In genomic region chr14:87552211-87552610, GRCm38 (mm10) we compare ENCODE assay signal across 22 mouse cellular contexts.
DNase-seq lines count a peak whose midpoint lies in the region; ATAC-seq and TF ChIP-seq lines count a peak whose summit lies in the region.
"Had no signal": no experiment of that assay in that cellular context is flagged by ENCODE, and none has a peak within 500 bp of the region (broad histone marks: within the 10 kb centered on the region; RNA-seq: fewer than 3 reads in every experiment).

No protein-coding gene starts in this region.

- CTCF ChIA-PET in Patski (lab: Charles Lee) = no interaction called here

- in situ Hi-C loops in Patski (cut with MboI; ENCODE audit: low pct_unique_long_range_greater_than_20kb) = no loop called here

- no peak for TF ChIP-seq CTCF in Patski (IDR thresholded peaks at IDR 0.05)

- DNase-seq in adrenal gland, adult 8-10 months = peak; percentile 19
- no peak for DNase-seq in adrenal gland, postnatal 4 days (ENCODE audit: low spot score in 2 of 2)
- DNase-seq in right cerebral cortex, adult 18-20 months = peak; percentile 12
- no peak for DNase-seq in right cerebral cortex, postnatal 25 days
- DNase-seq in Patski (ENCODE audit: low read depth, low spot score) = no peak
- DNase-seq in cerebellum, adult 9-11 months = no peak
- DNase-seq: B cell, adult 2 months; cerebellum, adult 8-10 months; cerebellum, postnatal 25 days; gastrocnemius, adult 2 months; gastrocnemius, postnatal 25 days; heart, postnatal 4 days; kidney, adult 11 months; kidney, adult 9 months had no signal

- POLR2A ChIA-PET in Patski (lab: Charles Lee) = no interaction called here

- peak; percentile 89 for ATAC-seq in Patski
- ATAC-seq in megakaryocyte, adult 5-6 weeks (ENCODE audit: poor library complexity, severe bottlenecking) = no peak
- ATAC-seq: CD4-positive, CD25-positive, alpha-beta regulatory T cell, adult 4 months; forebrain, embryonic 16.5 days; hindbrain, postnatal 0 days had no signal

- peaks cover 4% of the 10 kb centered on the region for H3K27me3 ChIP-seq in Patski
- H3K27me3 ChIP-seq: embryonic facial prominence, embryonic 12.5 days; forebrain, embryonic 12.5 days; heart, embryonic 12.5 days; hindbrain, embryonic 12.5 days had no signal

Comparison
In these comparisons a context has a peak if more than half of its experiments do, and no peak if none do; other contexts are left out.
1. DNase-seq: peak in adrenal gland, adult 8-10 months (single experiment) and right cerebral cortex, adult 18-20 months (single experiment); none in adrenal gland, postnatal 4 days (0 of 2), right cerebral cortex, postnatal 25 days (single experiment), Patski (single experiment) and cerebellum, adult 9-11 months (single experiment).